Mouse (Mus musculus): ENCODE results near the gene Nsg1.

DNA sequence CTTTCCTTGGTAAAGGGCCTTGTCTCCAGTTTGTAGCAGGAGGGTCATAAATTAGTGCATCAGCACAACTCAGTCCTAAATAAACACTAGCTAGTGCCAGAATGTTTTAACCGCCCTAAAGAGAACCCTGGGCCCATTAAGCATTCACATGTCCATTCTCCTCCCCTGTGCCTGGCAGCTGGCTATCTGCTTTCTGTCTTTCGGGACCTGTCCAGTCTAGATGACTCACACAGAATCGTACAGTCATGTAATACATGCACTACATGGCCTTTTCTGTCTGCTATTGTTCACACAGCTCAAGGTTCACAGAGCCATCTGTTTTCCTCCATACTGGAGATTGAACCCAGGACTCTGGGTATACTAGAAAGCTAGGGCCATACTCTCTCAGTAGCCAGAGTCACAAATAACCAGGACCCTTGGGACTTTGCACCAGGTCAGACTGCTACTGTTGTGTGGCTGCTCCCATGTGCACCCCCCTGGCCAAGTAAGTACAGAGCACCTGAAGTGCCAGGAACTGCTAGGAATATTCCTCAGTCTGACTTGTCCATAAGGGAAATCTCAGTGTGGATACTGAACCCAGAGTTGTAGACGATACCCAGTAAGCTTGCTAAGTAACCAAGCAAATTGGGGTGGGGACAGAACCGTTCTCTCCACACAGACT is 37.2 kb upstream of the Nsg1 start:
- TF ChIP-seq CTCF (conservative IDR thresholded peaks at IDR 0.05; ENCODE audit: low read length) (no peak), POU5F1 (IDR thresholded peaks at IDR 0.05; ENCODE audit: borderline replicate concordance, low read length) (no peak), NANOG (IDR thresholded peaks at IDR 0.05; ENCODE audit: borderline replicate concordance, low read length) (no peak)
